In the genomic region with DNA sequence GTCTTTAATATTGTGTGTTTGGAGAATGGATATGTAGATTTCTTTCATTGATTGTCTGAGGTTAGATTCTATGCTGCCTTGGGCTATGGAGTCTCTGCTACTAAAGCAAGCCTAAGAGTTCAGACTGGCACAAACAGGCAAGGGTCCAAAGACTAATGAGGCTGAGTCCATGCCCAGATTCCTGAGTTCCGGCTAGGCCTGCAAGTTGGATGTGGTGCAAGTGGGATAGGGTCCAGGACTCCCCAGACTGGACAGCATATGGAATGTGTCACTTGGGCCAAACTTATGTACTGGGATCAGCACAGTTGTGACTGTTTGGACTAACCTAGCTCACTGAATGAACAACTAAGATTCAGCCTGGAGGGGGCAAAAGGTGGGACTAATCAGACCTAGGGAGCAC, we compare ENCODE assay signal across 10 mouse cellular contexts. TPM values are rescaled to one million over a fixed set of nuclear protein-coding genes. Genes with fewer than 3 reads are reported as not detected.
DNase-seq lines count a peak whose midpoint lies in the region; ATAC-seq and TF ChIP-seq lines count a peak whose summit lies in the region.
"Had no signal": no experiment of that assay in that cellular context is flagged by ENCODE, and none has a peak within 500 bp of the region (broad histone marks: within the 10 kb centered on the region; RNA-seq: fewer than 3 reads in every experiment).

No protein-coding gene starts in this region.

- DNase-seq in forebrain, embryonic 14.5 days (ENCODE audit: low spot score) = peak; percentile 84
- no peak for DNase-seq in forebrain, embryonic 11.5 days (ENCODE audit: low spot score)
- DNase-seq in lung, embryonic 14.5 days = peak; percentile 70
- no peak for DNase-seq in lung, postnatal 36 days
- peak; percentile 87 for DNase-seq in cerebellum, adult 8-10 months
- DNase-seq in kidney, adult 8-10 months = peak; percentile 79 to 86
- no peak for DNase-seq in B cell, adult 2 months
- no peak for DNase-seq in yolk sac, embryonic 10.5 days (ENCODE audit: low spot score)

- no peak overlapping the region for H3K27ac ChIP-seq in forebrain, embryonic 14.5 days (ENCODE audit: low read depth, low read length)
- no peak overlapping the region for H3K27ac ChIP-seq in forebrain, embryonic 11.5 days (ENCODE audit: low read depth, low read length)
- H3K27ac ChIP-seq in lung, embryonic 14.5 days (ENCODE audit: low read depth) = no peak overlapping the region
- H3K27ac ChIP-seq: embryonic facial prominence, embryonic 10.5 days had no signal

- no peak overlapping the region for H3K4me3 ChIP-seq in forebrain, embryonic 14.5 days (ENCODE audit: low read depth, low read length)
- H3K4me3 ChIP-seq in forebrain, embryonic 11.5 days (ENCODE audit: low read depth, low read length) = no peak overlapping the region
- no peak overlapping the region for H3K4me3 ChIP-seq in lung, embryonic 14.5 days (ENCODE audit: low read depth, low read length)
- H3K4me3 ChIP-seq: embryonic facial prominence, embryonic 10.5 days; megakaryocyte, embryonic 14.5 days had no signal

- no peaks in the 10 kb centered on the region for H3K4me1 ChIP-seq in forebrain, embryonic 14.5 days (ENCODE audit: control insufficient read depth, insufficient read depth, low read length)
- no peaks in the 10 kb centered on the region for H3K4me1 ChIP-seq in forebrain, embryonic 11.5 days (replicated peaks; ENCODE audit: control insufficient read depth, insufficient read depth, low read length)
- H3K4me1 ChIP-seq in lung, embryonic 14.5 days (ENCODE audit: insufficient read depth) = no peaks in the 10 kb centered on the region
- H3K4me1 ChIP-seq: embryonic facial prominence, embryonic 10.5 days had no signal

- H3K9me3 ChIP-seq in forebrain, embryonic 14.5 days (replicated peaks; ENCODE audit: control insufficient read depth, low read length) = no peaks in the 10 kb centered on the region
- H3K9me3 ChIP-seq in forebrain, embryonic 11.5 days (ENCODE audit: control insufficient read depth, low read length) = no peaks in the 10 kb centered on the region
- no peaks in the 10 kb centered on the region for H3K9me3 ChIP-seq in lung, embryonic 14.5 days (ENCODE audit: low read depth, low read length)
- H3K9me3 ChIP-seq: embryonic facial prominence, embryonic 10.5 days; megakaryocyte, embryonic 14.5 days had no signal

- H3K9ac ChIP-seq in forebrain, embryonic 14.5 days (ENCODE audit: low read length) = no peak overlapping the region
- no peak overlapping the region for H3K9ac ChIP-seq in forebrain, embryonic 11.5 days (ENCODE audit: low read length)
- no peak overlapping the region for H3K9ac ChIP-seq in lung, embryonic 14.5 days

- 38% methylated on average over 1 of the region's 1 CpGs for WGBS in forebrain, embryonic 14.5 days
- WGBS in forebrain, embryonic 11.5 days = 91% methylated on average over 1 of the region's 1 CpGs
- 52% methylated on average over 1 of the region's 1 CpGs for WGBS in lung, embryonic 14.5 days

- no peak for TF ChIP-seq CTCF in lung, embryonic 14.5 days (IDR thresholded peaks at IDR 0.05; ENCODE audit: low read depth)

- no peaks in the 10 kb centered on the region for H3K27me3 ChIP-seq in forebrain, embryonic 14.5 days (replicated peaks; ENCODE audit: control insufficient read depth, insufficient read depth, low read length)
- H3K27me3 ChIP-seq in forebrain, embryonic 11.5 days (ENCODE audit: control insufficient read depth, insufficient read depth, low read length) = no peaks in the 10 kb centered on the region
- no peaks in the 10 kb centered on the region for H3K27me3 ChIP-seq in lung, embryonic 14.5 days (ENCODE audit: insufficient read depth, low read length)

- ATAC-seq in forebrain, embryonic 14.5 days = peak; percentile 92
- ATAC-seq in forebrain, embryonic 11.5 days (replicated peaks; ENCODE audit: low FRiP score) = no peak
- peak; percentile 86 for ATAC-seq in lung, embryonic 14.5 days (ENCODE audit: insufficient read depth)

- H3K4me2 ChIP-seq in forebrain, embryonic 14.5 days (ENCODE audit: low read length) = no peak overlapping the region
- no peak overlapping the region for H3K4me2 ChIP-seq in forebrain, embryonic 11.5 days (ENCODE audit: low read depth, low read length, severe bottlenecking)
- H3K4me2 ChIP-seq in lung, embryonic 14.5 days = no peak overlapping the region

- no peaks in the 10 kb centered on the region for H3K36me3 ChIP-seq in forebrain, embryonic 14.5 days (ENCODE audit: control insufficient read depth, insufficient read depth, low read length)
- H3K36me3 ChIP-seq in forebrain, embryonic 11.5 days (ENCODE audit: control insufficient read depth, insufficient read depth, low read length) = no peaks in the 10 kb centered on the region
- H3K36me3 ChIP-seq in lung, embryonic 14.5 days (ENCODE audit: insufficient read depth) = no peaks in the 10 kb centered on the region
- H3K36me3 ChIP-seq: embryonic facial prominence, embryonic 10.5 days had no signal

RNA-seq across cellular contexts. Expression of gene Gnaq, which starts 19.3 kb away (rescaled TPM):
- 44.8 and 47.6 TPM in 2 replicates for polyA plus RNA-seq in forebrain, embryonic 14.5 days (2014; fragmentation: Nextera tagmentation; extraction: Ambion mirVana)
- polyA plus RNA-seq in forebrain, embryonic 11.5 days (2014; fragmentation: Nextera tagmentation; extraction: Ambion mirVana) = 19.7 and 21.4 TPM in 2 replicates
- polyA plus RNA-seq in lung, embryonic 14.5 days (2014; fragmentation: Nextera tagmentation; extraction: Ambion mirVana) = 15.9 and 16.1 TPM in 2 replicates

Comparison
In these comparisons a context has a peak if more than half of its experiments do, and no peak if none do; other contexts are left out.
1. DNase-seq: peak in forebrain, embryonic 14.5 days (single experiment), lung, embryonic 14.5 days (single experiment), cerebellum, adult 8-10 months (single experiment) and kidney, adult 8-10 months (2 of 2); none in forebrain, embryonic 11.5 days (single experiment), lung, postnatal 36 days (single experiment), B cell, adult 2 months (0 of 2) and yolk sac, embryonic 10.5 days (single experiment).